Mouse (Mus musculus) limb, embryonic 14.5 days (tissue): ENCODE data around the gene Aldh1l2. TPM values are rescaled to one million over a fixed set of nuclear protein-coding genes. Genes with fewer than 3 reads are reported as not detected.

Experiments used
- ATAC-seq: fragments of 200-750 bp; cut with Nextera tagmentation; 2 replicates; pipeline ENCODE4 v1.8.0; 2017; ENCODE audit warnings: low read depth, moderate number of reproducible peaks, moderate TSS enrichment; ENCODE audit not compliant: low FRiP score
- DNase-seq: peaks from one replicate; pipeline ENCODE4 v3.0.0-alpha.2; 2015; ENCODE audit warnings: low spot score
- H3K27ac ChIP-seq: fragments of 300-500 bp; sonication (generic); replicated peaks from 2 replicates; pipeline ENCODE4 v1.5.1; 2014; ENCODE audit warnings: low read depth, mild to moderate bottlenecking, low read length, moderate library complexity, mixed read lengths
- H3K27me3 ChIP-seq: fragments of 300-500 bp; sonication (generic); 2 replicates; pipeline ENCODE4 v1.6.1; 2014; ENCODE audit warnings: low read length, mixed read lengths; ENCODE audit not compliant: control insufficient read depth, insufficient read depth
- H3K36me3 ChIP-seq: fragments of 300-500 bp; sonication (generic); 2 replicates; pipeline ENCODE4 v1.6.1; 2014; ENCODE audit warnings: mild to moderate bottlenecking, low read length, moderate library complexity, mixed read lengths; ENCODE audit not compliant: control insufficient read depth, insufficient read depth
- H3K4me1 ChIP-seq: fragments of 300-500 bp; sonication (generic); 2 replicates; pipeline ENCODE4 v1.6.1; 2014; ENCODE audit warnings: antibody characterized with exemption, low read length, mixed read lengths; ENCODE audit not compliant: control insufficient read depth, insufficient read depth
- H3K4me2 ChIP-seq: fragments of 300-500 bp; sonication (generic); replicated peaks from 2 replicates; pipeline ENCODE4 v1.6.1; 2014; ENCODE audit warnings: low read depth, mild to moderate bottlenecking, low read length, moderate library complexity; ENCODE audit not compliant: severe bottlenecking
- H3K4me3 ChIP-seq: fragments of 300-500 bp; sonication (generic); replicated peaks from 2 replicates; pipeline ENCODE4 v1.5.1; 2014; ENCODE audit warnings: low read length
- H3K9ac ChIP-seq: fragments of 300-500 bp; sonication (generic); 2 replicates; pipeline ENCODE4 v1.6.1; 2014; ENCODE audit warnings: mild to moderate bottlenecking, low read depth, low read length, moderate library complexity; ENCODE audit not compliant: severe bottlenecking
- H3K9me3 ChIP-seq: fragments of 300-500 bp; sonication (generic); 2 replicates; pipeline ENCODE4 v1.6.1; 2016; ENCODE audit warnings: low read length; ENCODE audit not compliant: control insufficient read depth
- POLR2A ChIP-seq: fragments of 200-500 bp; IDR thresholded peaks from 2 replicates; pipeline ENCODE4 v1.8.0; 2012; ENCODE audit warnings: inconsistent platforms, mild to moderate bottlenecking, moderate library complexity, borderline replicate concordance; ENCODE audit not compliant: insufficient read depth, insufficient read length; ENCODE audit errors: extremely low read depth
- WGBS: fragments of 180-500 bp; shearing (Covaris S2); extraction: QIAGEN DNeasy Blood & Tissue Kit; methylation state at CpG from one replicate; pipeline ENCODE4 v1.1.7; 2014; 5-methylcytosine and 5-hydroxymethylcytosine counted together
- polyA plus RNA-seq, 2 experiments: library from polyadenylated mRNA; depleted of rRNA in 1 of 2; stranded (reverse) in 1 of 2; unstranded in 1 of 2; fragments of >200 nt; fragmentation: Nextera tagmentation in 1 of 2; extraction: Ambion mirVana in 1 of 2; gene quantifications; 2 replicates each; pipeline versions ENCODE4 v1.2.1 to v1.2.3; 2012 to 2014

Gene Aldh1l2
- polyA plus RNA-seq, 2 experiments = 5.5 to 6.2 TPM

DNA sequence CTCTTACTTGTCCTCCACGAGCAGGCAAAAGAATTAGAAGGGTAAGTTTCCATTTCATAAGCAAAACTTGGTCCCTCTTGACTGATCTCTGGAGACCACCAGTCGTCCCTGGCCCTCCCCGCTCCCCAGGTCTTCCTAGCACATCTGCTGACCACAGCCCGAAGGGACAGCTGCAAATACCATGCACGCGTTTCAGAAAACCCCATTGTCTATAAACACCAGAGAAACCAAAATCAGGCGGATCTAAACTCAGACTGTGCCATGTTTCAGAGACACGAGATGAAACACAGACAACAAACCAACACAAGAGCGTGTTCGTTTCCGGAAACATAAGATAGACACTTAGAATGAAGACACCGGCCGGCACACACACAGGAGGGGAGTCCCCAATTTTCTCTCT is 58.7 kb downstream of the Aldh1l2 start:
- no peak overlapping the region for H3K4me2 ChIP-seq
- no peaks in the 10 kb centered on the region for H3K36me3 ChIP-seq
- no peaks in the 10 kb centered on the region for H3K9me3 ChIP-seq
- no peaks in the 10 kb centered on the region for H3K4me1 ChIP-seq
- no peak overlapping the region for H3K9ac ChIP-seq
- H3K4me3 ChIP-seq = no peak overlapping the region
- WGBS = 95% methylated on average over 13 of the region's 13 CpGs
- no peak overlapping the region for H3K27ac ChIP-seq
- DNase-seq (no peak), ATAC-seq (no peak)
- no peak for TF ChIP-seq POLR2A
- no peaks in the 10 kb centered on the region for H3K27me3 ChIP-seq

DNA sequence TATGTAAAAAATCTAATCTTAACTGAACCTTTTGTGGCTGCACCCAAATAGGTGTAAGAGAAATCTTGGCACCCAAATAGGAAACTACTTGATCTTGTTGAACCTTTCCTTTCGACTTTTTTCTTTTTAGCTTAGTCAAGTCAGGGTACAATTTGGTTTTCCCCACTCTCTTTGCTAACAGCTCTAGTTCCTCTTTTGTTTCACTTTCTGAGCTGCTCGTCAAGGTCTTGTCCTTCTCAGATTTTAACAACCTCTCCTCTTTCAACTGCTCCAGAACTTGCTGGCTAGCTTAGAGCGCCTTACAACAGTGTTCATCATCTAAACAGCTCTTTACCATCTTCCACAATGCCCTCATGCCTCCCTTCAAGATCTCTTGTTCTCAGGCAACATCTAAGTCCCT is 76.4 kb downstream of the Aldh1l2 start:
- Histone ChIP-seq H3K9me3 (no peaks in the 10 kb centered on the region; the same call in 1 of the 2 replicates), H3K4me3 (no peak overlapping the region), H3K27me3 (no peaks in the 10 kb centered on the region), H3K4me2 (no peak overlapping the region), H3K4me1 (no peaks in the 10 kb centered on the region), H3K9ac (no peak overlapping the region), H3K27ac (no peak overlapping the region), H3K36me3 (no peaks in the 10 kb centered on the region)
- WGBS = 86% methylated on average over 3 of the region's 3 CpGs
- DNase-seq (no peak), ATAC-seq (no peak)
- TF ChIP-seq POLR2A = no peak

DNA sequence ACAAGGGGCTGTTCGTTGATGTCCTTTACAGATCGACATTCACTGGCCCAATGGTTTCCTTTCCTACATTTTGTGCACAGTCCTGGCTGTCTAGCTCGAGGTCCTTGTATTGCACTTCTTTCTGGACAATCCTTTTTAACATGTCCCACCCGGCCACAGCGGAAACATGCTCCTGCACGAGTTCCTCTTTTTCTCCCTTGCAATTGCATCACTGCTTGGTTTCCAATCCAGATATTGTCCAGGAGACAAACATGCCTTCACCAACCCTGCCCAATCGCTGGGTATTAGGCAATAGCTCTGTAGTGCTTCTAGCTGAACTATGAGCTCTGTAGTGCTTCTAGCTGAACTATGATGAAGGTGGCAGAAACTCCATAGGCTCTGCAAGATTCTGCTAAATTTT is 85.4 kb downstream of the Aldh1l2 start:
- no peak for TF ChIP-seq POLR2A
- H3K4me2 ChIP-seq = no peak overlapping the region
- H3K4me1 ChIP-seq = no peaks in the 10 kb centered on the region
- H3K27me3 ChIP-seq = no peaks in the 10 kb centered on the region
- no peaks in the 10 kb centered on the region for H3K36me3 ChIP-seq
- no peak for ATAC-seq
- WGBS = 92% methylated on average over 7 of the region's 7 CpGs
- H3K27ac ChIP-seq = no peak overlapping the region
- H3K4me3 ChIP-seq = no peak overlapping the region
- H3K9ac ChIP-seq = no peak overlapping the region
- DNase-seq = no peak
- peaks cover 20% of the 10 kb centered on the region; the same call in 1 of the 2 replicates for H3K9me3 ChIP-seq

Other genes with a start within 250 kb of the Aldh1l2 start
- 2.0 and 2.3 TPM in 2 replicates for gene Slc41a2, start 196.3 kb downstream of the Aldh1l2 start, polyA plus RNA-seq (2012; rRNA removed)
- 1.7 and 1.9 TPM in 2 replicates for gene Slc41a2, start 196.3 kb downstream of the Aldh1l2 start, polyA plus RNA-seq (2014; fragmentation: Nextera tagmentation; extraction: Ambion mirVana)
- 0.64 and 0.69 TPM in 2 replicates for gene D10Wsu102e, start 173.9 kb downstream of the Aldh1l2 start, polyA plus RNA-seq (2012; rRNA removed)
- gene D10Wsu102e, start 173.9 kb downstream of the Aldh1l2 start, polyA plus RNA-seq (2014; fragmentation: Nextera tagmentation; extraction: Ambion mirVana) = 0.63 and 0.65 TPM in 2 replicates
- 14.2 and 16.4 TPM in 2 replicates for gene Washc4, start 9.6 kb upstream of the Aldh1l2 start, polyA plus RNA-seq (2012; rRNA removed)
- 36.2 and 39.3 TPM in 2 replicates for gene Washc4, start 9.6 kb upstream of the Aldh1l2 start, polyA plus RNA-seq (2014; fragmentation: Nextera tagmentation; extraction: Ambion mirVana)
- 53.1 and 67.7 TPM in 2 replicates for gene Appl2, start 114.6 kb upstream of the Aldh1l2 start, polyA plus RNA-seq (2012; rRNA removed)
- gene Appl2, start 114.6 kb upstream of the Aldh1l2 start, polyA plus RNA-seq (2014; fragmentation: Nextera tagmentation; extraction: Ambion mirVana) = 49.8 and 54.8 TPM in 2 replicates
- 19.8 and 20.2 TPM in 2 replicates for gene 1500009L16Rik, start 188.7 kb upstream of the Aldh1l2 start, polyA plus RNA-seq (2012; rRNA removed)
- 27.1 and 29.9 TPM in 2 replicates for gene 1500009L16Rik, start 188.7 kb upstream of the Aldh1l2 start, polyA plus RNA-seq (2014; fragmentation: Nextera tagmentation; extraction: Ambion mirVana)